Mouse (Mus musculus) liver, embryonic 14.5 days (tissue): Measurements from ENCODE around the gene Mkrn2.

Experiments used
- CTCF ChIP-seq: IDR thresholded peaks from 2 replicates; pipeline ENCODE4 v1.5.1; 2016; ENCODE audit warnings: antibody characterized with exemption, low read depth, control low read depth
- EP300 ChIP-seq: IDR thresholded peaks from 2 replicates; pipeline ENCODE4 v1.6.1; 2016; ENCODE audit warnings: antibody characterized with exemption, low read depth

GRCm38 (mm10) chr6:115591692-115592359 is 9.9 kb upstream of the Mkrn2 start:
- TF ChIP-seq EP300 (no peak), CTCF (no peak)
